Mouse (Mus musculus): Measurements from ENCODE around the gene Arfip1. TPM values are rescaled to one million over a fixed set of nuclear protein-coding genes. Genes with fewer than 3 reads are reported as not detected.
"Not testable (repeated sequence)": the region's sequence is repeated elsewhere in the genome, so short reads cannot be mapped to it uniquely, and the experiment has no call there.

The Arfip1 gene
- total RNA-seq, 4 experiments from 2014 or later: 7.6 to 10.4 (median 9.1) TPM

GRCm38 (mm10) chr3:84580716-84581115 lies 1.7 kb downstream of the Arfip1 start:
- no peak for DNase-seq (ENCODE audit: low spot score in 2 of 2)

- no peak for DNase-seq (ENCODE audit: low spot score in 2 of 2)
Observed at GRCm38 (mm10) chr3:84570501-84570900, 11.9 kb downstream of the Arfip1 start.

- DNase-seq (ENCODE audit: low spot score in 2 of 2): no peak
Observed at GRCm38 (mm10) chr3:84569587-84569986, 12.8 kb downstream of the Arfip1 start.

- DNase-seq (ENCODE audit: low spot score in 2 of 2): no peak
Observed at GRCm38 (mm10) chr3:84568540-84568939, 13.9 kb downstream of the Arfip1 start.

GRCm38 (mm10) chr3:84563415-84563814 lies 19.0 kb downstream of the Arfip1 start:
- no peak for DNase-seq (ENCODE audit: low spot score in 2 of 2)

GRCm38 (mm10) chr3:84562911-84563310 lies 19.5 kb downstream of the Arfip1 start:
- DNase-seq (ENCODE audit: low spot score in 2 of 2): not testable (repeated sequence)

- peak; percentile 26 to 48 for DNase-seq (ENCODE audit: low spot score in 2 of 2)
Observed at GRCm38 (mm10) chr3:84558301-84558700, 24.1 kb downstream of the Arfip1 start.

GRCm38 (mm10) chr3:84555780-84556179 lies 26.6 kb downstream of the Arfip1 start:
- DNase-seq (ENCODE audit: low spot score in 2 of 2): no peak

- no peak for DNase-seq (ENCODE audit: low spot score in 2 of 2)
Observed at GRCm38 (mm10) chr3:84547177-84547576, 35.2 kb downstream of the Arfip1 start.

GRCm38 (mm10) chr3:84542450-84542849 lies 40.0 kb downstream of the Arfip1 start:
- peak; percentile 11 to 13 for DNase-seq (ENCODE audit: low spot score in 2 of 2)

GRCm38 (mm10) chr3:84541881-84542280 lies 40.5 kb downstream of the Arfip1 start:
- DNase-seq (ENCODE audit: low spot score in 2 of 2): no peak

GRCm38 (mm10) chr3:84540640-84541039 lies 41.8 kb downstream of the Arfip1 start:
- no peak for DNase-seq (ENCODE audit: low spot score in 2 of 2)

GRCm38 (mm10) chr3:84536987-84537386 lies 45.4 kb downstream of the Arfip1 start:
- DNase-seq (ENCODE audit: low spot score in 2 of 2): no peak

- DNase-seq (ENCODE audit: low spot score in 2 of 2): no peak
Observed at GRCm38 (mm10) chr3:84533227-84533626, 49.2 kb downstream of the Arfip1 start.

- DNase-seq (ENCODE audit: low spot score in 2 of 2): no peak
Observed at GRCm38 (mm10) chr3:84529021-84529420, 53.4 kb downstream of the Arfip1 start.

GRCm38 (mm10) chr3:84524952-84525351 lies 57.5 kb downstream of the Arfip1 start:
- DNase-seq (ENCODE audit: low spot score in 2 of 2): no peak

GRCm38 (mm10) chr3:84516163-84516562 lies 66.3 kb downstream of the Arfip1 start:
- no peak for DNase-seq (ENCODE audit: low spot score in 2 of 2)

GRCm38 (mm10) chr3:84512774-84513515 lies 69.5 kb downstream of the Arfip1 start:
- no peak for DNase-seq (ENCODE audit: low spot score in 2 of 2)

- DNase-seq (ENCODE audit: low spot score in 2 of 2): no peak
Observed at GRCm38 (mm10) chr3:84505193-84505592, 77.2 kb downstream of the Arfip1 start.

- no peak for DNase-seq (ENCODE audit: low spot score in 2 of 2)
Observed at GRCm38 (mm10) chr3:84504291-84504690, 78.1 kb downstream of the Arfip1 start.

GRCm38 (mm10) chr3:84502101-84502500 lies 80.3 kb downstream of the Arfip1 start:
- no peak for DNase-seq (ENCODE audit: low spot score in 2 of 2)

GRCm38 (mm10) chr3:84500491-84500890 lies 81.9 kb downstream of the Arfip1 start:
- no peak for DNase-seq (ENCODE audit: low spot score in 2 of 2)

GRCm38 (mm10) chr3:84497718-84498117 lies 84.7 kb downstream of the Arfip1 start:
- no peak for DNase-seq (ENCODE audit: low spot score in 2 of 2)
